Mouse (Mus musculus) lung, adult 2 months (tissue): Measurements from ENCODE around the gene Grm6.

Experiments
- CTCF ChIP-seq: fragments of 200-500 bp; IDR thresholded peaks from 2 replicates; pipeline ENCODE4 v1.5.1; 2011; ENCODE audit warnings: mild to moderate bottlenecking, low read length, control low read depth; ENCODE audit not compliant: insufficient read depth
- POLR2A ChIP-seq: fragments of 200-500 bp; IDR thresholded peaks from 2 replicates; pipeline ENCODE4 v1.6.1; 2011; ENCODE audit warnings: low read depth, mild to moderate bottlenecking, control low read depth, low read length, borderline replicate concordance; ENCODE audit errors: extremely low read depth

DNA sequence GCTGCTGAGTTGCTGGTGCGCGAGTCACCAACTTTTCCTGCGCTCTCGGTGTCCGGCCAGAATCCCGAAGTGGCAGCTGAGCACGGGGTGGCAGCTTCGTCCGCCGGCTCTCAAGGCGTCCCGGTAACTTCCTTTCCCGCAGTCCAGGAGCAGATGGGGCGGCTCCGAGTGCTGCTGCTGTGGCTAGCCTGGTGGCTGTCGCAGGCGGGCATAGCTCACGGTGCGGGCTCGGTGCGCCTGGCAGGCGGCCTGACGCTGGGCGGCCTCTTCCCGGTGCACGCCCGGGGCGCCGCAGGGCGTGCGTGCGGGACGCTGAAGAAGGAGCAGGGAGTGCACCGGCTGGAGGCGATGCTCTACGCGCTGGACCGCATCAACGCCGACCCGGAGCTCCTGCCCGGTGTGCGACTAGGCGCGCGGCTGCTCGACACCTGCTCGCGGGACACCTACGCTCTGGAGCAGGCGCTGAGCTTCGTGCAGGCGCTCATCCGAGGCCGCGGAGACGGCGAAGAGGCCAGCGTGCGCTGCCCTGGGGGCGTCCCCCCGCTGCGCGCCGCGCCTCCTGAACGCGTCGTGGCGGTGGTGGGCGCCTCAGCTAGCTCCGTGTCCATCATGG, 610 bp downstream of the Grm6 start:
- TF ChIP-seq POLR2A, result no peak
- no peak for TF ChIP-seq CTCF
